Mouse (Mus musculus) embryonic fibroblast, embryonic 13.5 days (primary cell): Measurements from ENCODE around the gene Gm28308. TPM values are rescaled to one million over a fixed set of nuclear protein-coding genes. Genes with fewer than 3 reads are reported as not detected.

ENCODE experiments used
- H3K27ac ChIP-seq: 2 replicates; pipeline ENCODE4 v1.5.1; 2012; ENCODE audit warnings: low read length, control low read depth, inconsistent platforms; ENCODE audit not compliant: insufficient read depth
- H3K4me1 ChIP-seq: 2 replicates; pipeline ENCODE4 v1.6.1; 2011; ENCODE audit warnings: low read length; ENCODE audit not compliant: control insufficient read depth, insufficient read depth
- H3K4me3 ChIP-seq: 2 replicates; pipeline ENCODE4 v1.5.1; 2011; ENCODE audit warnings: mild to moderate bottlenecking, control low read depth, low read length; ENCODE audit not compliant: insufficient read depth
- CTCF ChIP-seq: IDR thresholded peaks from 2 replicates; pipeline ENCODE4 v1.5.1; 2011; ENCODE audit warnings: mild to moderate bottlenecking, control low read depth, low read length, moderate library complexity, borderline replicate concordance; ENCODE audit not compliant: insufficient read depth
- POLR2A ChIP-seq: IDR thresholded peaks from 2 replicates; pipeline ENCODE4 v1.6.1; 2011; ENCODE audit warnings: low read depth, mild to moderate bottlenecking, control low read depth, low read length, moderate library complexity
- polyA plus RNA-seq: library from polyadenylated mRNA; stranded (reverse); fragments of >200 nt; gene quantifications from 2 replicates; pipeline ENCODE4 v1.2.4, GENCODE M21; 2011; ENCODE audit warnings: low read depth; ENCODE audit not compliant: missing spikeins, insufficient read length

Gm28308 gene
- 0.89 TPM in 1 of 2 replicates, not detected in the other for polyA plus RNA-seq

DNA sequence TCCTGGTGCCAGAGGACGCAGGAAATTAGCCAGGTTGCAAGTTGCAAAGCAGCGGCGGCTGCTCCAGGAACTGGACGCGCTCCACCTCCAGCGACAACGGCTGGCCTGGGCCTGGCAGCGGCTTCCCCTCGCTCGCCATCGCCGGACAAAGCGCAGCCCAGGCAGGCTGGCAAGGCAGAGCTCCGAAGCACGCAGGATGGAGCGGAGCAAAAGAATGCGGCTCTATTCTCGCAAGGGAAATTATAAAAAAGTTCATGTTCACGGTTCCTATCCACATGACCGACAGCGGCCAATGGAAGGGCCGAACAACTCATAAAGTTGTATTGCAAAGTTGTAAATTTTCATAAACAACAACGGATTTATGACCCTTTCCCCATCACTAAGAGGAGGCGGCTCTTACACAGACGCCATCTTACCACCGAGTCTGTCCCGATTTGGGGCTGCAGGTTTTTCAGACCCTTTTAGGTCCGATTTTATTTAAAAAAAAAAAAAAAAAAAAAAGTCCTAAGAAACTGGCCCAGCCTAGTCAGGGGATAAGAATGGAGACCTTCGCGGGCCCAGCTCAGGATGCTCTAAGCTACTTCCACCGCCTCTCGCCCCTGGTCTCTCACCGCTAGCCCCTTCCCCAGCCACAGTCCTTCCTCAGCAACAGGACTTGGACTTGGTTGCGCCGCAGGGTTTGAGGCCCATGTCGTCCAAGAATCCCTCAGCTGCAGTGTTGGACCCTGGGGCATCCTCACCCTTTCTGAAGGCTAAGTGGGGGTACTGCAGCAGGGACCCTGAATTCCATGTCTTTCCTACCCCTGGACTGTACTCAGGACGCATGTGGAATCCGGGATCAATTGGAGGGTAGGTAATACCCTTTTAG, at the start of gene Gm28308, which contains the start of gene Hoxa3:
TSS of gene Gm28308 (minus strand) at position 221 of the 868 bp plus-strand sequence.
TSS of gene Hoxa3 (minus strand) at position 218 of the 868 bp plus-strand sequence.
- TF ChIP-seq POLR2A (peak; percentile 96), CTCF (no peak)
- H3K27ac ChIP-seq: peak within 1 kb of the TSS; percentile 75
- H3K4me3 ChIP-seq: peak within 1 kb of the TSS; percentile 71
- H3K4me1 ChIP-seq: no peaks in the 10 kb centered on the region

- Histone ChIP-seq H3K4me3 (0 out of 2 replicates have a peak overlapping the region, but pooled peaks have one; percentile 8), H3K27ac (no peak overlapping the region)
- no peak for TF ChIP-seq POLR2A
- no peak for TF ChIP-seq CTCF
Observed at GRCm38 (mm10) chr6:52262463-52263320, 49.6 kb upstream of the Gm28308 start.

DNA sequence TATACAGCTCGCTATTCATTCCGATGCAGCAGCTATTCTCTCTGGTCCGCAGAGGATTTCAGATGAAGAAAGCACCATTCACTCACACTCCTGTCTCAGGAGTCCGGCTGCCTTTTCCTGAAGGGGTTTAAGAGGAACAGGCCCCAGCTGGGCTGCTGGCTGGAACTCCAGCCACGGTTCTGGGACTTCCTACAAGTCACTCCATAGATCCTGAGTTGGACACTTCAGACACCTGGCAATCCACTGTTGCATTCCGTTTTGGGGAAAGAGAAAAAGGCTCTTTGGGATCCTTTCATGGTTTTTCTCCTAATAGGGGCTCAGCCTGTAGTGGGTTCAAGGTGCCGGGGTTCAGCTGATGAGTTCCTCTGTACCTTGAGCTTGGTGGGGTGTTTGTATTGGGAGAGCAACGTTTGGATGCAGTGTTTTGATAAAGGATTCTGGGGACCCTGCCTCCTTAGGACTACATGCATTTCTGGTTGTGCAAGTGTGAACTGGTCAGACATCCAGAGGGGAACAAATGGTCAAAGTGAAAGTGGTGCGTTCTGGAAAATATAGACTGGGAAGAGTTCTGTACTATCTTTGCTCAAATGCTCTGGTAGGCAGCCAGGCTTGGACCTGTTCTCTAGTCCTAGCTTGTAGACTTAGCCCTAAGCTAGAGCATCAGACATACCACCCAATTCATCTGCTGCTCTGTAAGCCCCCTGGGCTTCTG, 48.8 kb upstream of the Gm28308 start:
- H3K27ac ChIP-seq: no peak overlapping the region
- H3K4me3 ChIP-seq: peak overlapping the region; percentile 8; the same call in 1 of the 2 replicates
- H3K4me1 ChIP-seq: no peaks in the 10 kb centered on the region; the same call in 1 of the 2 replicates
- TF ChIP-seq POLR2A (no peak), CTCF (no peak)

More at GRCm38 (mm10) chr6:52262463-52263320, 49.6 kb upstream of the Gm28308 start:
- H3K4me1 ChIP-seq: no peaks in the 10 kb centered on the region; the same call in 1 of the 2 replicates

GRCm38 (mm10) chr6:52260654-52261575, 47.8 kb upstream of the Gm28308 start, which contains the start of gene Hoxa13:
Gene Hoxa13 (minus strand): TSS chr6:52260880.
- Histone ChIP-seq H3K4me3 (peak within 1 kb of the TSS; percentile 55), H3K4me1 (no peaks in the 10 kb centered on the region; the same call in 1 of the 2 replicates), H3K27ac (no peak within 1 kb of the TSS)
- TF ChIP-seq POLR2A: no peak
- no peak for TF ChIP-seq CTCF

DNA sequence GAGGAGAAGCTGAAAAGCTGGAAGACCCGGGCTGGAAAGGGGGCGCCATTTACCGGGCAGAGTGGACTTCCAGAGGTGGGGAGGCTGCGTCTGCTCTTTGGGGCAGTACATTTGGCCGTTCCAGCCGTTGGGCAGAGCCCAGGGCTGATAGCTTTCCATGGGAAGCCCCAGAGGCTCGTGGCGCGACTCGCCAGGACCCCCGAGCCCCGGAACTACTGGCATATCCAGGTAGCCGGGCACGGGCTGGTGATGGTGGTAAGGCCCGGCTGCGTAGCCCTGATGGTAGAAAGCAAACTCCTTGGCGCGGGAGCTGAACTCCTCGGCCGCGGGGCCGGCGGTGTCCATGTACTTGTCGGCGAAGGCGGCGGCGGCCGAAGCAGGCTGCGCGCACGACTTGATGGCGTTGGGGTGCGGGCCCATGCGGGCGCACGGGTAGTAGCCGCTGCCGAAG, 46.7 kb upstream of the Gm28308 start:
- no peak overlapping the region for H3K27ac ChIP-seq

GRCm38 (mm10) chr6:52259081-52259790, 46.1 kb upstream of the Gm28308 start:
- Histone ChIP-seq H3K27ac (no peak overlapping the region), H3K4me1 (no peaks in the 10 kb centered on the region; the same call in 1 of the 2 replicates), H3K4me3 (peak overlapping the region; percentile 18)
- no peak for TF ChIP-seq CTCF
- no peak for TF ChIP-seq POLR2A

More for the DNA sequence above, 46.7 kb upstream of the Gm28308 start:
- no peaks in the 10 kb centered on the region; the same call in 1 of the 2 replicates for H3K4me1 ChIP-seq
- TF ChIP-seq CTCF: no peak
- no peak for TF ChIP-seq POLR2A
- peak overlapping the region; percentile 18 for H3K4me3 ChIP-seq

- H3K27ac ChIP-seq: no peak overlapping the region
- TF ChIP-seq POLR2A (no peak), CTCF (peak; percentile 69; the same call in 1 of the 2 replicates)
Observed at GRCm38 (mm10) chr6:52256956-52257355, 43.8 kb upstream of the Gm28308 start.

More at GRCm38 (mm10) chr6:52256956-52257355, 43.8 kb upstream of the Gm28308 start:
- Histone ChIP-seq H3K4me3 (no peak overlapping the region), H3K4me1 (no peaks in the 10 kb centered on the region)
